Mouse (Mus musculus) ES-CJ7 (cell line): ENCODE results near the gene Klre1.

ENCODE experiments used
- DNase-seq: peaks from one replicate; pipeline ENCODE4 v3.0.0; 2011; ENCODE audit warnings: low read depth, low spot score

Gene Klre1

GRCm38 (mm10) chr6:129577605-129578004 is at the start of gene Klre1:
Gene Klre1 (plus strand): TSS chr6:129577905.
- DNase-seq, result no peak

- no peak for DNase-seq
These were observed 48.1 kb upstream of the Klre1 start for GRCm38 (mm10) chr6:129529605-129530004.

GRCm38 (mm10) chr6:129530261-129530660 is 47.4 kb upstream of the Klre1 start:
- DNase-seq, result no peak

GRCm38 (mm10) chr6:129532556-129532941 is 45.2 kb upstream of the Klre1 start:
- DNase-seq, result peak; percentile 64

- peak; percentile 77 for DNase-seq
These were observed 44.5 kb upstream of the Klre1 start, which contains the start of gene Gabarapl1 for GRCm38 (mm10) chr6:129532942-129533860. Gene Gabarapl1 (plus strand): TSS chr6:129533160.

GRCm38 (mm10) chr6:129534057-129534456 is 43.6 kb upstream of the Klre1 start:
- peak; percentile 11 for DNase-seq

GRCm38 (mm10) chr6:129534627-129535190 is 43.0 kb upstream of the Klre1 start:
- no peak for DNase-seq

GRCm38 (mm10) chr6:129535723-129536122 is 42.0 kb upstream of the Klre1 start:
- no peak for DNase-seq

- DNase-seq, result no peak
These were observed 39.1 kb upstream of the Klre1 start for GRCm38 (mm10) chr6:129538555-129538954.

- DNase-seq, result no peak
These were observed 35.8 kb upstream of the Klre1 start for GRCm38 (mm10) chr6:129541931-129542330.

GRCm38 (mm10) chr6:129542540-129542939 is 35.2 kb upstream of the Klre1 start:
- DNase-seq, result no peak

- peak; percentile 73 for DNase-seq
These were observed 33.7 kb upstream of the Klre1 start for GRCm38 (mm10) chr6:129543709-129544606.

- DNase-seq, result no peak
These were observed 30.4 kb upstream of the Klre1 start for GRCm38 (mm10) chr6:129547277-129547676.

GRCm38 (mm10) chr6:129548009-129548408 is 29.7 kb upstream of the Klre1 start:
- DNase-seq, result no peak

GRCm38 (mm10) chr6:129557298-129558023 is 20.2 kb upstream of the Klre1 start:
- no peak for DNase-seq

- peak; percentile 79 for DNase-seq
These were observed 18.6 kb upstream of the Klre1 start for GRCm38 (mm10) chr6:129558946-129559640.

- DNase-seq, result no peak
These were observed 18.1 kb upstream of the Klre1 start for GRCm38 (mm10) chr6:129559641-129560027.

GRCm38 (mm10) chr6:129565257-129565656 is 12.4 kb upstream of the Klre1 start:
- no peak for DNase-seq

- DNase-seq, result peak; percentile 13
These were observed 2.4 kb upstream of the Klre1 start for GRCm38 (mm10) chr6:129575315-129575714.

GRCm38 (mm10) chr6:129581274-129581673 is 3.6 kb downstream of the Klre1 start:
- no peak for DNase-seq

- no peak for DNase-seq
These were observed 4.2 kb downstream of the Klre1 start for GRCm38 (mm10) chr6:129581896-129582295.
